Mouse (Mus musculus): Measurements from ENCODE around the gene Fars2. TPM values are rescaled to one million over a fixed set of nuclear protein-coding genes. Genes with fewer than 3 reads are reported as not detected.

Gene Fars2
- polyA plus RNA-seq, 1 experiment from 2014 or later: 31.7 TPM

DNA sequence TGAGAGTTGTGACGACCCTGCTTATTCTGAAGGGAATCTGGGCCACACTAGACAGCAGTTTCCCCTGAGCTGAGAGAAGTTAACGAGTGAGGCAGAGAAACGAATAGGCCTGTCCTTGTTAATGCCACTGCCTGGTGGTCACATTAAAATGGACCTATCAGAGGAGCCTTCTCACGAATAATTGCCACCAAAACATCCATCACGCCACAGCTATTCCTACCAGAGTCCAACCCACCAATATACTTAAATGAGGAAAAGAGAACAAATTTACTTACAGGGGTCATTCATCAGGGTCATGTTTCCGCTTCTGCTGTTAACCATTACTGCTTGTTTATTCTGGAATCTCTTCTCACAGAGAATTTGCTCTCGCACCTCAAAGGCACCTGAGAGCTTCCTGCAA lies 531.0 kb downstream of the Fars2 start:
- no peaks in the 10 kb centered on the region for H3K36me3 ChIP-seq (ENCODE audit: control insufficient read depth, insufficient read depth, low read length)
- no peak overlapping the region for H3K27ac ChIP-seq (ENCODE audit: low read depth, low read length)
- H3K9me3 ChIP-seq (ENCODE audit: control insufficient read depth, low read length): no peaks in the 10 kb centered on the region
- no peak overlapping the region for H3K4me2 ChIP-seq (replicated peaks; ENCODE audit: low read depth, low read length)
- WGBS: 23% methylated on average over 7 of the region's 7 CpGs
- no peak for ATAC-seq (ENCODE audit: low FRiP score, low TSS enrichment)
- H3K4me1 ChIP-seq (ENCODE audit: control insufficient read depth, insufficient read depth, low read length): no peaks in the 10 kb centered on the region
- H3K27me3 ChIP-seq (ENCODE audit: control insufficient read depth, insufficient read depth, low read length): no peaks in the 10 kb centered on the region
- no peak overlapping the region for H3K9ac ChIP-seq (ENCODE audit: low read depth, low read length)
- H3K4me3 ChIP-seq (ENCODE audit: low read length): no peak overlapping the region

GRCm38 (mm10) chr13:36654251-36654650 lies 537.0 kb downstream of the Fars2 start:
- H3K27ac ChIP-seq (ENCODE audit: low read depth, low read length): no peak overlapping the region
- ATAC-seq (ENCODE audit: low FRiP score, low TSS enrichment): no peak
- WGBS: 77% methylated on average over 3 of the region's 3 CpGs

DNA sequence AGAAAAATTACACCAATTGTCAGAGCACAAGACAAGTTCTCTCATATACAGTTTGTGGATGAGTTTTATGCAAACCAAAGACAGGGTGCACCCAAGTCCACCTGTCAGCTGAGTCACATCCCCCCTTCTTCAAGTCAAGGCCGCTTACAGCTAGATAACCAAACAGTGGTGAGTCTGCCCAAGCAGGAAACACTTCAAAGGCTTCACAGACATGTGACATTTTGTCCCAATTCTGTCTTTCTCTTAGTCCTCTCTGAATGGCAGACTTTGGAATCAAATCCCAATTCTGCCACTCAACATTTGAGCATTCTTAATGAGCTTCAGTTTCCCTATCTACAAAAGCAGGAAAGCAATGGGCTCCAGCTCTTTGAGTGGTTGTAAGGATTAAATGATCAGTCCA lies 562.1 kb downstream of the Fars2 start:
- Histone ChIP-seq H3K4me2 (replicated peaks; ENCODE audit: low read depth, low read length) (no peak overlapping the region), H3K27ac (ENCODE audit: low read depth, low read length) (no peak overlapping the region), H3K27me3 (ENCODE audit: control insufficient read depth, insufficient read depth, low read length) (no peaks in the 10 kb centered on the region), H3K9me3 (ENCODE audit: control insufficient read depth, low read length) (no peaks in the 10 kb centered on the region), H3K4me1 (ENCODE audit: control insufficient read depth, insufficient read depth, low read length) (no peaks in the 10 kb centered on the region), H3K36me3 (ENCODE audit: control insufficient read depth, insufficient read depth, low read length) (no peaks in the 10 kb centered on the region), H3K4me3 (ENCODE audit: low read length) (no peak overlapping the region), H3K9ac (ENCODE audit: low read depth, low read length) (no peak overlapping the region)
- 53% methylated on average over 1 of the region's 1 CpGs for WGBS
- ATAC-seq (ENCODE audit: low FRiP score, low TSS enrichment): no peak

More at GRCm38 (mm10) chr13:36654251-36654650, 537.0 kb downstream of the Fars2 start:
- Histone ChIP-seq H3K36me3 (ENCODE audit: control insufficient read depth, insufficient read depth, low read length) (no peaks in the 10 kb centered on the region), H3K27me3 (ENCODE audit: control insufficient read depth, insufficient read depth, low read length) (no peaks in the 10 kb centered on the region), H3K4me1 (ENCODE audit: control insufficient read depth, insufficient read depth, low read length) (no peaks in the 10 kb centered on the region), H3K9ac (ENCODE audit: low read depth, low read length) (no peak overlapping the region), H3K4me2 (replicated peaks; ENCODE audit: low read depth, low read length) (no peak overlapping the region), H3K4me3 (ENCODE audit: low read length) (no peak overlapping the region), H3K9me3 (ENCODE audit: control insufficient read depth, low read length) (no peaks in the 10 kb centered on the region)

DNA sequence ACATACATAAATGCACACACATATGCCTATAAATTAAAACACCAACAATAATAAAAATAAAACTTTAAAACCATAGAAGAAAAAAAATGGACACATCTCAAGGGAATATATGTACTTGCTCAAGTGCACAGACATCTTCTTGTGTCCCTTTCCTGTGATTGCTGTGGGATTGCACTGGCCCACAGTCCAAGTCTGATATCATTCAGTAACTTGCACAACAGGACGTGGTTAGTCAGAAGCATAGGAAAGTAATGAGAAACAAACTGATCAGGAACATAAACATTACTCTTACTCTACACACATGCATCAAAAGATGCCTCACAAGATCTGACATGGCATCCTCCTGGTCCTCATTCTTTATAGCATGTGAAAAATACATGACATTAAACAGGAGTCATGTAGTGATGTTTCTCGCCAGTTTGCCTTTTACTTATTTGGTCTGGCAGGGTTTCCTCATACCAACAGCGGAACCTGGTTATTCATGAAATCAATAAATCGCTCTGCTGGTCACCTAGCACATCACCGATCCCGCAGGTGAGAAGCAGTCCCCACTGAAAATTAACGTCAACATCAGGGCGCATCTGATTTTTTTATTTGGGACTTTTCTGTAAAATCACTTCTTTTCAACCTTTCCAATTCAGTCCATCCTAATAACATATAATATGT lies 563.6 kb downstream of the Fars2 start:
- no peak for ATAC-seq (ENCODE audit: low FRiP score, low TSS enrichment)
- no peaks in the 10 kb centered on the region for H3K4me1 ChIP-seq (ENCODE audit: control insufficient read depth, insufficient read depth, low read length)
- WGBS: 91% methylated on average over 8 of the region's 8 CpGs

DNA sequence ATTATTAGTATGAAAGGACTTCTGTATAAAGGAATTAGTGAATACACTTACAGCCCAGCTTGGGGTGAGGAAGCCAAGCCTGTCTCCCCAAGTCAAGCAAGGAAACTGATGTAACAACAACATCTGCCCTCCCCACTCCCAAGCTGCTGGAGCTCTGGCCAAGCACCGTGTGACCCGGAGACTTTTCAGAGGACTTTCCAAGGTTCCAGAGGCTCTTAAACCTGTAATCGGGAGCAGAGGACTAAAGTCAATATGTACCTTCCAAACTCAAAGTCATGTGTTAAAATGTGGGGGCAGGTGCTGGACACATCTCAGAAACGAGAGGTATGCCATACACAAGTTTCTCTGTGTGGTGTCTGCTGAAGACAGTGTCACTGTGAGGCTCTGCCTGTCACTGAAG lies 566.4 kb downstream of the Fars2 start:
- Histone ChIP-seq H3K4me2 (replicated peaks; ENCODE audit: low read depth, low read length) (no peak overlapping the region), H3K27ac (ENCODE audit: low read depth, low read length) (no peak overlapping the region), H3K9ac (ENCODE audit: low read depth, low read length) (no peak overlapping the region), H3K4me1 (ENCODE audit: control insufficient read depth, insufficient read depth, low read length) (no peaks in the 10 kb centered on the region), H3K4me3 (ENCODE audit: low read length) (no peak overlapping the region), H3K36me3 (ENCODE audit: control insufficient read depth, insufficient read depth, low read length) (no peaks in the 10 kb centered on the region), H3K9me3 (ENCODE audit: control insufficient read depth, low read length) (no peaks in the 10 kb centered on the region), H3K27me3 (ENCODE audit: control insufficient read depth, insufficient read depth, low read length) (no peaks in the 10 kb centered on the region)
- ATAC-seq (ENCODE audit: low FRiP score, low TSS enrichment): no peak
- 89% methylated on average over 4 of the region's 4 CpGs for WGBS

More for the DNA sequence above, 563.6 kb downstream of the Fars2 start:
- H3K27ac ChIP-seq (ENCODE audit: low read depth, low read length): no peak overlapping the region
- no peaks in the 10 kb centered on the region for H3K36me3 ChIP-seq (ENCODE audit: control insufficient read depth, insufficient read depth, low read length)
- no peak overlapping the region for H3K4me3 ChIP-seq (ENCODE audit: low read length)
- no peak overlapping the region for H3K9ac ChIP-seq (ENCODE audit: low read depth, low read length)
- no peak overlapping the region for H3K4me2 ChIP-seq (replicated peaks; ENCODE audit: low read depth, low read length)
- H3K27me3 ChIP-seq (ENCODE audit: control insufficient read depth, insufficient read depth, low read length): no peaks in the 10 kb centered on the region
- H3K9me3 ChIP-seq (ENCODE audit: control insufficient read depth, low read length): no peaks in the 10 kb centered on the region

DNA sequence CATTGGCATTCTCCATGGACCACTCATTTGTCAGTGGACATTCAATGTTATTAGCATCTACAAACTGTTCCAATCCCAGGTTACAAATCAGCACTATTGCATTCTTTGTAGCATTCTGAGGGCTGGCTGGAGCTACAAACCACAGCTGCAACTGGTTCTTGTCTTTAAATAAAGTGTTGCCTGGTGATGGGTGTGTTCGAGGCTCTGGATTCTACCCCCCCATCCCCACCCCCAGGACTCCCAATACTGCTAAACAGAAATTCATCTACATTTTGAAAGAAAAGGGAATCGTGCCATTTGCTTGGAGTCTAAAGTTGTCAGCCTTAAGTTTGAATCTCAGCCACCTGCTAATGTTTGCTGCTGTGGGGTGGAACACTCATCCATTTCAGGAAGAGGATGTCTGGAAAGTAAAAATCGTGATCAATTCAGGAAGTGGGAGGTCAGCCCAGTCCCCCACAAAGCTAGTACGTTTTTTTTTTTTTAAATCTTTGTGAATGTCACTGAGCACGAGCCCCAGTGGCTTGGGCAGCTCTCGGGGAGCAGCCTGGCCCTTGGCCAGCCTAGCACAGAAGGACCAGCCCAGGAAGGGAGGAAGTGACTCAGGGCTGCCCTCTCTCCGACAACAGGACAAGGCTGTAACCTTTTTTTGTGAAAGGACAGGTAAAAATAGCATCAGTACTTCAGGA lies 578.4 kb downstream of the Fars2 start:
- Histone ChIP-seq H3K4me3 (ENCODE audit: low read length) (no peak overlapping the region), H3K27me3 (ENCODE audit: control insufficient read depth, insufficient read depth, low read length) (no peaks in the 10 kb centered on the region), H3K4me1 (ENCODE audit: control insufficient read depth, insufficient read depth, low read length) (no peaks in the 10 kb centered on the region), H3K9ac (ENCODE audit: low read depth, low read length) (no peak overlapping the region), H3K27ac (ENCODE audit: low read depth, low read length) (no peak overlapping the region), H3K9me3 (ENCODE audit: control insufficient read depth, low read length) (no peaks in the 10 kb centered on the region), H3K36me3 (ENCODE audit: control insufficient read depth, insufficient read depth, low read length) (no peaks in the 10 kb centered on the region), H3K4me2 (replicated peaks; ENCODE audit: low read depth, low read length) (no peak overlapping the region)
- ATAC-seq (ENCODE audit: low FRiP score, low TSS enrichment): no peak
- 58% methylated on average over 7 of the region's 7 CpGs for WGBS

DNA sequence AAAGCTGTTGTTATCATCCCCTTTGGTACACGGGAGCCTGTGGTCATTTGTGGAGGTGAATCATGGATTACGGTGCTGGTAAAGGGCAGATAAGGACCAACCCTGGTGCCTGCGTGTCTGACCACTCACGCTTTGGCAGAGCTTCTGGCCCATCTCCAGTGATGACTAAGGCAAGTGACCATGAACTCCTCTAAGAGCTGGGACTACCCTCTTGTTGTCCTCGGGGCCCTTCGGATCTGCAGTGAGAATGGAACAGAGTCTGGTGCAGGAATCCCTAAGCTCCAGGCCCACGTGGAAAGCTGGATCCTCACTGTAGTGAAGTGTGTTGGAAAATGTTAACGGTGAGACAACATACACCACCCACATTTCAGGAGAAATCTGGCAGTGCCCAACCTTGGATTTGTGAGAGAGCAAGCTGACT lies 579.1 kb downstream of the Fars2 start:
- no peaks in the 10 kb centered on the region for H3K27me3 ChIP-seq (ENCODE audit: control insufficient read depth, insufficient read depth, low read length)
- no peak for ATAC-seq (ENCODE audit: low FRiP score, low TSS enrichment)
- WGBS: 88% methylated on average over 8 of the region's 8 CpGs
- no peaks in the 10 kb centered on the region for H3K4me1 ChIP-seq (ENCODE audit: control insufficient read depth, insufficient read depth, low read length)
- H3K9me3 ChIP-seq (ENCODE audit: control insufficient read depth, low read length): no peaks in the 10 kb centered on the region
- no peak overlapping the region for H3K4me3 ChIP-seq (ENCODE audit: low read length)
- no peaks in the 10 kb centered on the region for H3K36me3 ChIP-seq (ENCODE audit: control insufficient read depth, insufficient read depth, low read length)
- no peak overlapping the region for H3K9ac ChIP-seq (ENCODE audit: low read depth, low read length)
- no peak overlapping the region for H3K27ac ChIP-seq (ENCODE audit: low read depth, low read length)
- H3K4me2 ChIP-seq (replicated peaks; ENCODE audit: low read depth, low read length): no peak overlapping the region

GRCm38 (mm10) chr13:36707088-36707690 lies 590.0 kb downstream of the Fars2 start:
- 59% methylated on average over 3 of the region's 3 CpGs for WGBS
- H3K9me3 ChIP-seq (ENCODE audit: control insufficient read depth, low read length): no peaks in the 10 kb centered on the region
- H3K4me2 ChIP-seq (replicated peaks; ENCODE audit: low read depth, low read length): no peak overlapping the region
- H3K4me3 ChIP-seq (ENCODE audit: low read length): no peak overlapping the region
- no peak overlapping the region for H3K27ac ChIP-seq (ENCODE audit: low read depth, low read length)
- ATAC-seq (ENCODE audit: low FRiP score, low TSS enrichment): no peak
- no peaks in the 10 kb centered on the region for H3K27me3 ChIP-seq (ENCODE audit: control insufficient read depth, insufficient read depth, low read length)
- no peak overlapping the region for H3K9ac ChIP-seq (ENCODE audit: low read depth, low read length)
- H3K36me3 ChIP-seq (ENCODE audit: control insufficient read depth, insufficient read depth, low read length): no peaks in the 10 kb centered on the region
- no peaks in the 10 kb centered on the region for H3K4me1 ChIP-seq (ENCODE audit: control insufficient read depth, insufficient read depth, low read length)

DNA sequence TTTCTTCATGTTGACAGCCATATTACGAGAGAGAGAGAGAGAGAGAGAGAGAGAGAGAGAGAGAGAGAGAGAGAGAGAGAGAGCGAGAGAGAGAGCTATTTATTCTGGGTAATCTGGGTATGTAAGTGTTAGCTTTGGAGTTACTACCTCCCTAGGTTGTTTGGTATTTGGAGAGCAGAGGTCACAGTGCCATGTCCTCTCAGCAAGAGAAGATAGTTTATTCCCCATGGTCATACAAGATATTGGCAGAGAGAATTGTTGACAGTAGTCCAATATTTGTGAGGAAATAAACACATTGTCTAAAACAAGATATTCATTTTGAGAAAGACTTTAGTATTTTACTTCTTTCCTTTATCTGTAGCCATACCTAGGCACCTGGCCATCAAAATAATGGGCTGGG lies 596.9 kb downstream of the Fars2 start:
- H3K36me3 ChIP-seq (ENCODE audit: control insufficient read depth, insufficient read depth, low read length): no peaks in the 10 kb centered on the region
- no peaks in the 10 kb centered on the region for H3K9me3 ChIP-seq (ENCODE audit: control insufficient read depth, low read length)
- H3K4me1 ChIP-seq (ENCODE audit: control insufficient read depth, insufficient read depth, low read length): no peaks in the 10 kb centered on the region
- H3K9ac ChIP-seq (ENCODE audit: low read depth, low read length): no peak overlapping the region
- H3K27ac ChIP-seq (ENCODE audit: low read depth, low read length): no peak overlapping the region
- H3K27me3 ChIP-seq (ENCODE audit: control insufficient read depth, insufficient read depth, low read length): no peaks in the 10 kb centered on the region
- 75% methylated on average over 2 of the region's 2 CpGs for WGBS
- no peak for ATAC-seq (ENCODE audit: low FRiP score, low TSS enrichment)
- H3K4me2 ChIP-seq (replicated peaks; ENCODE audit: low read depth, low read length): no peak overlapping the region
- H3K4me3 ChIP-seq (ENCODE audit: low read length): no peak overlapping the region
